Comparison of ENCODE assay signal across 20 mouse cellular contexts in genomic region chr5:21677939-21678338, GRCm38 (mm10). TPM values are rescaled to one million over a fixed set of nuclear protein-coding genes. Genes with fewer than 3 reads are reported as not detected.
DNase-seq lines count a peak whose midpoint lies in the region; ATAC-seq and TF ChIP-seq lines count a peak whose summit lies in the region.
"Had no signal": no experiment of that assay in that cellular context is flagged by ENCODE, and none has a peak within 500 bp of the region (broad histone marks: within the 10 kb centered on the region; RNA-seq: fewer than 3 reads in every experiment).

No protein-coding gene starts in this region.

- ATAC-seq in monocyte, adult 5-6 weeks (replicated peaks; ENCODE audit: insufficient number of reproducible peaks, low FRiP score, low TSS enrichment, poor library complexity, severe bottlenecking): no peak
- ATAC-seq: forebrain, embryonic 13.5 days; liver, postnatal 0 days; midbrain, embryonic 15.5 days; Patski had no signal

- H3K36me3 ChIP-seq in E14TG2a.4 (ENCODE audit: insufficient read depth, low read length): peaks cover 7% of the 10 kb centered on the region; the same call in 1 of the 2 replicates
- H3K36me3 ChIP-seq: midbrain, embryonic 15.5 days had no signal

- peaks cover 24% of the 10 kb centered on the region for H3K27me3 ChIP-seq in E14TG2a.4 (ENCODE audit: insufficient read depth, low read length)
- H3K27me3 ChIP-seq: forebrain, embryonic 13.5 days; megakaryocyte, embryonic 14.5 days; midbrain, embryonic 15.5 days; neural tube, embryonic 15.5 days; Patski had no signal

- peak; percentile 72 for DNase-seq in adrenal gland, postnatal 14 days
- DNase-seq in adrenal gland, postnatal 4 days (ENCODE audit: low spot score in 2 of 2): no peak
- peak; percentile 31 for DNase-seq in layer of hippocampus, adult 11-12 months (ENCODE audit: low spot score)
- DNase-seq in layer of hippocampus, adult 8-10 months (ENCODE audit: low spot score in 2 of 2): no peak
- DNase-seq in ZHBTc4 (ENCODE audit: low read depth, low spot score): peak; percentile 87
- DNase-seq in frontal cortex, postnatal 36 days (ENCODE audit: low spot score in 2 of 2): no peak
- DNase-seq: cerebellum, adult 2 months; heart, postnatal 10 days; liver, postnatal 0 days; lung, postnatal 14 days had no signal

- H3K4me3 ChIP-seq in E14TG2a.4 (replicated peaks; ENCODE audit: low read length): no peak overlapping the region
- H3K4me3 ChIP-seq: erythroblast, embryonic 14.5 days; forebrain, embryonic 13.5 days; left cerebral cortex, adult 2 months; limb, embryonic 10.5 days; megakaryocyte, embryonic 14.5 days; midbrain, embryonic 15.5 days; neural tube, embryonic 15.5 days had no signal

- TF ChIP-seq CTCF in E14TG2a.4 (conservative IDR thresholded peaks at IDR 0.05; ENCODE audit: low read length): 0 out of 2 replicates have a peak, but pooled peaks have one; percentile 11

- peaks cover 52% of the 10 kb centered on the region for H3K4me1 ChIP-seq in E14TG2a.4 (replicated peaks; ENCODE audit: low read depth, low read length)
- H3K4me1 ChIP-seq: forebrain, embryonic 13.5 days; midbrain, embryonic 15.5 days had no signal

- peaks cover 6% of the 10 kb centered on the region for H3K9me3 ChIP-seq in E14TG2a.4 (ENCODE audit: low read length)
- H3K9me3 ChIP-seq: limb, embryonic 10.5 days; midbrain, embryonic 15.5 days; neural tube, embryonic 15.5 days had no signal

RNA-seq across cellular contexts. Expression of gene Napepld, which starts 23.3 kb away (rescaled TPM):
- total RNA-seq in adrenal gland, postnatal 14 days (2021): 16.9 and 17.4 TPM in 2 replicates
- total RNA-seq in adrenal gland, postnatal 4 days (2021): 10 to 100 TPM; 22.1 to 24.7 TPM
- total RNA-seq in layer of hippocampus, adult 8-10 months (2022): 10 to 100 TPM; 21.7 to 28.2 (median 23.9) TPM
- total RNA-seq in monocyte, adult 5-6 weeks (2017): 0.21 to 0.95 TPM (median 0.87 TPM) in 3 replicates

RNA-seq across cellular contexts. Expression of gene Armc10, which starts 32.3 kb away (rescaled TPM):
- 15.0 and 19.8 TPM in 2 replicates for total RNA-seq in adrenal gland, postnatal 14 days (2021)
- total RNA-seq in adrenal gland, postnatal 4 days (2021): 10 to 100 TPM; 34.7 to 36.2 TPM
- total RNA-seq in layer of hippocampus, adult 8-10 months (2022): 10 to 100 TPM; 18.8 to 21.6 (median 21.4) TPM
- total RNA-seq in monocyte, adult 5-6 weeks (2017): 35.7 to 50.1 TPM (median 38.8 TPM) in 3 replicates

RNA-seq across cellular contexts. Expression of gene Fbxl13, which starts 32.5 kb away (rescaled TPM):
- 0.11 TPM in 1 of 2 replicates, not detected in the other for total RNA-seq in adrenal gland, postnatal 14 days (2021)
- total RNA-seq in adrenal gland, postnatal 4 days (2021): under 1 TPM; 0.20 to 0.25 TPM
- total RNA-seq in layer of hippocampus, adult 8-10 months (2022): under 1 TPM in 3 of 4 experiments, not detected in 1; 0.19 to 0.52 (median 0.47) TPM
- total RNA-seq in monocyte, adult 5-6 weeks (2017): not detected in 3 replicates

RNA-seq across cellular contexts. Expression of gene Pmpcb, which starts 59.0 kb away (rescaled TPM):
- total RNA-seq in adrenal gland, postnatal 14 days (2021): 249 and 263 TPM in 2 replicates
- total RNA-seq in adrenal gland, postnatal 4 days (2021): 100 to 1,000 TPM; 213 to 227 TPM
- total RNA-seq in layer of hippocampus, adult 8-10 months (2022): 10 to 100 TPM; 69.8 to 85.6 (median 79.1) TPM
- 72.0 to 160 TPM (median 85.6 TPM) in 3 replicates for total RNA-seq in monocyte, adult 5-6 weeks (2017)

Comparison
In these comparisons a context has a peak if more than half of its experiments do, and no peak if none do; other contexts are left out.
1. DNase-seq: peak in adrenal gland, postnatal 14 days (single experiment), layer of hippocampus, adult 11-12 months (single experiment) and ZHBTc4 (single experiment); none in adrenal gland, postnatal 4 days (0 of 2), layer of hippocampus, adult 8-10 months (0 of 2) and frontal cortex, postnatal 36 days (0 of 2).